Mouse (Mus musculus) G1E (cell line): ENCODE results near the gene Slain2.

ENCODE experiments used
- CTCF ChIP-seq: IDR thresholded peaks from 2 replicates; pipeline ENCODE4 v1.5.1; 2012; ENCODE audit warnings: low read depth, low read length, inconsistent platforms, mixed read lengths
- GATA2 ChIP-seq: IDR thresholded peaks from 2 replicates; pipeline ENCODE4 v1.6.1; 2012; ENCODE audit warnings: low read depth, low read length, inconsistent platforms, borderline replicate concordance

DNA sequence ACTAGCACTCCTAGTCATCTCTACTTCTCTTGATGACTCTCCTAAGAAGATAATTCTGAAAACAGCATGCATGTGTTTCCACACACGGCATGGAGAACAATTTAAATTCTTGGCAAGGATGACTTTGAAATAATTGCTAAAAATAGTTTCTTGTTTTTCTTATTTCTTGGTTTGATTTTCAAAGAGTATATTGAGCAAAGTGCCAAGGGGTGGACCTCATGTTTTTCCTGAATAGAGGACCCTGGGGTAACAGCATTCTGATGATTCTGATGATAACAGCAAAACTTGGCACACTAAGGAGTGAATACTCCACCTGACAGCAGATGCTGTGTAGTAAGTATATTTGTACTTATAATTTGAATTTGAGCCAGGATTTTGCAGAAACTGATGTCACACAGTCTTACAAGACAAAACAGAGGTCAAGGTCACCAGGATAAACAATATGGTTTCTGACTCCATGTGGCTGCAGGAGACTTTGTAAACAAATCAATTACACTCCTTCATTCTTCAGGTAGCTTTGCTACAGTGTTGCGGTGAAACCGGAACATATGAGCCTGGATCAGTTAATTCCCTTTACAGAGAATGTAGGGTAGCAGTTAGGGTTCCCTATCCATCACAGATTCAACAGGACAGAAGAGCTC, 11.1 kb upstream of the Slain2 start:
- no peak for TF ChIP-seq GATA2
- no peak for TF ChIP-seq CTCF
